Mouse (Mus musculus) embryo, embryonic 9.5 days (tissue): ENCODE measurements at regions not wholly inside any gene's neighbourhood (a gene's known extent, or its start where the extent isn't known, plus 50 kb on each side); places are given as distances from the start of the nearest gene placed in this dataset.

ENCODE experiments used
- DNase-seq: peaks from one replicate; pipeline ENCODE4 v3.0.0-alpha.2; 2017; ENCODE audit errors: extremely low spot score

- DNase-seq, result no peak
Measured at GRCm38 (mm10) chr5:148616426-148616825, 63.8 kb upstream of the Ubl3 start.

DNA sequence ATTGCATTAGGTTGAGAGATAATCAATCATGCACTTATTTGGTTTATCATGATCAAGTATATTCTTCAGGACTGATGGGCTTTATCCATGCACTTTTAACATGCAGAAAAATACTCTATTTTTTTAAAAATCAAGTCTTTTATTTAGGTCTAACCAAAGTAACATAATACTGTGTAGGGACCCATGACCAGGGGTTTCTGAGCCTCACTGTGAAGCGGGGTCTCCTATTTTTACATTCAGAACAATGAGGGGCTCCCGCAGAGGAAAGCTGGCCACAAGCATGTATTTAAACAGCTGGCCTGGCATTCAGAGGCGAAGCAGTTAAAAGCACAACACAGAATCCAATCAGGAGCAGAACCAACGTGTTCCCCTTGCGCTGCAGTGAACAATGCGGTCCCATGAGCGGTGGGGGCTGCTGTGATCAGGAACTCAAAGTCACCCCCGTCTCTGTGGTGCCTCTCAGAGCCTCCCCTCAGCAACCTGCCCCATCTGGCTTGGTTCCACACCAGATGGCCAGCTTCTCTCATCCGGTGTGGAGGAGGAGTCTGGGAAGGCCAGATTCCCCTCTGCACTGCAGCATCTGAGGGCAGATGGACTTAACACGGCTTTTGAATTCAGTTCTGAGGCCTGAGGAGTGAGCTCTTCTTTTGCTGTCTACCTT lies 63.2 kb upstream of the Ubl3 start:
- peak; percentile 42 for DNase-seq

DNA sequence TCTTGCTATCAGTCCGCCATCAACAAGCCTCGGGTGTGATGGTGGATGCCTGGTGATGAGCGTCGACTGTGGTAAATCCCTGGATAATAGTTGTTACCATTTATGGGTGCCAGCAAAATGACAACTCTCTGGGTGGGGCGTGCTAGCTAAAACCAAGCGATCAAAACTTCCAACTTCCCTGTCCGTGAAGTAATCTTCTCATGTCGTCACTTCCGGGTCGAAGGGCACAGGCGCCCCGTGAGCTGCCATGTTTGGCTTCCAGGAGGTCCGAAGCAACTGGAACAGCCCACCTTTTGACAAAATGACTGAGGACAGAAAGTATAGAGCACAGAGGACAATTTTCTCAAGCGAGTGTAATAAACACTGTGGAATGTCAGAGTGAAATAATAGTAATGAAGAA lies 62.5 kb upstream of the Ubl3 start:
- no peak for DNase-seq

DNA sequence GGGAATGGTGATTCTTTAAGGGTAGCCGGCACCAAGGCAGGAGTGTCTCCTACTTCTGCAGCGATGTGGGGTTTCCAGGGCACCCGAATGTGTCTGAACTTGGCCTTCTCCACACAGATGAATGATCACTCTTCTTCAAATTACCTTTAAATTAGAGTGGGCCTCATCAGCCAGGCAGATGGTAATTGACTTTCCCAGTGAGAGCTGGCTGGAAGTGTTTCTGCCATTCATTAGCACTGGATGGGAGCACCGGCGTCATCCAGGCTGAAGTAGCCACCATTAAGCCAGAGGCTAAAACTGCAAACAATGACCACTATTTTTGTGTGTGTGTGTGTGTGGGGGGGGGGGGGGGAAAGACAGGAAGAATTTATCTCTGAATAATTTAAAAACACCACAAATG lies 58.7 kb upstream of the Ubl3 start:
- DNase-seq, result no peak

DNA sequence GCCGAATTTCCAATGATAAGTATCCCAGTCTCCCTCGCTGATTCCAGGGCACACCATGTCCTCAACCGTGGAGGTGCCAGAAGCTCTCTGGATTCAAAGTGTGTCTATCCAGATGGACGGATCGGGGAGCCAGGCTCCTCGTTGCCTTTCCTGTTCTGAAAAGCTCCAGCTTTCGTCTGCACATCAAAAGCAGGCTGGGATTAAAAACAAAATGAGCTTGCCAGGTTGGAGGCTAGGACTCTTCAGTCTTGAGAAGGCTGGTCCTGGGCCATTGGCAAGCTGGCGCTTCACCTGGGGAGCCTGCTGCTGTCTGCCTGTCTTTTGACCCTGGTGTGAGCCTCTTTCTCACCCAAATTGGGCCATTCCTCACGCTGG lies 56.9 kb upstream of the Ubl3 start:
- DNase-seq, result no peak

DNA sequence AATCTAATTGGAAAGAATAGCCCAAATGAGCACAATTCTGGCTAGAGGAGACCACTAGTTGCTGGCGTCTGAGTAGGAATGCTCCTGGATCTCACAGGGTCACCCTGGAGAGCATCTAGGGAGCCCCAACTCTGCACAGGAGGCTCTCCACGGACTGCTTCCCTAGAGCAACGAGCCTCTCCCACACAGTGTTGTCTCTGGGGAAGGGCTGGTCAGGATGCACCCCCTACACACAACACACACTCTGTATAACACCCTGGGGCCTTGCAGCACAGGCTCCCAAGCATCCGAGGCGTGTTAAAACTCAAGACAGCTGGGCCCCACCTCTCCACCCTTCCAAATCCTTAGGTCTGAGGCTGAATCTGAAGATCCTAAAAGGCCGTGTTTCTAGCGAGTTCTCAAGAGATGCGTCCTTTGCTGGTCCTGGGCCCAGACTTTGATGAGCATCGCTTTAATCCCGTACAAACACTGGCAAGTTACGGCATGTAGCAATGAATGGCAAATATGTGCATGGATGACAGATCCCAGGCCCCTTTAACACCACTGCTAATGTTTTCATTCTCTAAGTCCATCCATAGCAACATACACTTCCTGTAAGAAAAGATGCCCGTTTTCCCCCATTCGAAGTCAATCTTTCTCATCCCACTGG lies 56.4 kb upstream of the Ubl3 start:
- no peak for DNase-seq

- no peak for DNase-seq
Measured at GRCm38 (mm10) chr5:148608178-148608577, 55.6 kb upstream of the Ubl3 start.

DNA sequence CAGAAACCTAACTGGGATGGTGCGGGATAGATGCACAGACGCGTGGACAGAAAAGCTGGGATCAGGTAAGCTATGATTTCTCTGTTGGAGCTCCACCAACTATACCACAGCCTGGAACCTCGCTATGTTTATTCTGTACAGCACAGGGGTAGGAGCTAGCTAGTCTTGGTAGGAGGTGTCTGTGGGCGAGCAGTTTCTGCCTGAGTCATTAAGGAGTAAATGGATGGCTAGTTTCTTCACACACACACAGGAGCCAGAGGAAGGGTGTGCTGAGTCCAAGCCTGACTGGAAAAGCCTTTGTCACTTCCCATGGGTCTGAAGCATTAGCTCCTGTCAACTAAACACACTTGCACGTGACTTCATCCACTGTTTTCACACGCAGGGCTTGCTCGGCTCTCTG lies 53.1 kb upstream of the Ubl3 start:
- DNase-seq, result no peak
